Mouse (Mus musculus): Measurements from ENCODE around the gene Jak3. TPM values are rescaled to one million over a fixed set of nuclear protein-coding genes. Genes with fewer than 3 reads are reported as not detected.

Jak3 gene
- polyA plus RNA-seq, 1 experiment from 2014 or later = 5.4 TPM

DNA sequence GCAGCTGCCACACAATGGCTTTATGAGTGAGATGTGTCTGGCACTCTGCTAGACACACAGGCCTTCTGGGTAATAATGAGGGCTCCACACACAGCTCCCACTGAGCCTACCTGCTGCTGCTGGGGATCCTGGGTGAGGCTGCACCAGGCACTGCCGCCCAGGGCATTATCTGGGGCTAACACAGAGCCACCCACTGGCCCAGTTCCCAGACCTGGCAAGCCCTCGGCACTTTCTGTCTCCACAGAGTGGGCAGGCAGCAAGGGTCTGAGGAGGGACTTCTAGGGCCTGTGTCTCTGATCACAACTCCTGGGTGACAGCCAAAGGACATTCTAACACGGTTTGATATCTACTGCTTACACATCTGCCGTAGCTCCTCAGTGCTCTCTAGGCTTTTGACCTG is 43.1 kb downstream of the Jak3 start:
- 28% methylated on average over 4 of the region's 4 CpGs for WGBS
- Histone ChIP-seq H3K27ac (ENCODE audit: low read length) (peak overlapping the region; percentile 86), H3K27me3 (ENCODE audit: control insufficient read depth, insufficient read depth, low read depth, low read length) (no peaks in the 10 kb centered on the region), H3K4me2 (ENCODE audit: low read length) (peak overlapping the region; percentile 42; the same call in 1 of the 2 replicates), H3K4me1 (ENCODE audit: control insufficient read depth, insufficient read depth, low read length) (peaks cover 51% of the 10 kb centered on the region), H3K36me3 (ENCODE audit: control insufficient read depth, insufficient read depth, low read length) (peaks cover 7% of the 10 kb centered on the region; the same call in 1 of the 2 replicates), H3K9ac (ENCODE audit: low read depth, low read length) (peak overlapping the region; percentile 13; the same call in 1 of the 2 replicates), H3K9me3 (replicated peaks; ENCODE audit: control insufficient read depth, low read length, poor library complexity, severe bottlenecking) (no peaks in the 10 kb centered on the region), H3K4me3 (ENCODE audit: low read depth, low read length) (no peak overlapping the region)
- peak; percentile 16 for ATAC-seq

DNA sequence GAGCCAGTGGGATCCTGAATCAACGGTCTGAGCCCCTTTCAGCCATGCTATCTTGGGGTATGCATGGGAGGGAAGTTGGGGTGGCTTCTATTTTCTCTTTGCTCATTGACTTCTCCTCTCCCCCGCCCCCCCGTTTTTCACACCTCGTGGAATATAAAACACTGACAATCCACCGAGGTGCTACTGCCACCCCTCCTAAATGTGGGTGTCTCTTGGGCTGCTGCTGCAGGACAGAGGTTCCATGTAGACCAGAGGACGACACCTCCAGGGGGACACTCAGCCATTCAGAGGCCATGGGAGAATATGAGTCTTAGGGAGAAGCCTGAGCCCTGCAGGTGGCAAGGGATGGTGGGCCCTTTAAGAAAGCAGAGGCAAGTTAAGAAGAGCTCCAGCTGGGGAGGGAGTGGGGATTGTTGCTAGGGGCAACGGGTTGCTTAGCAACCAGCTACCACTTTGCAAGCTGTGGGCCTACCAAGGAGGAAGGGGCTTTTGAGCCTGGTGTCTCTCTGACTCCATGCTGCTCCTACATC is 43.9 kb downstream of the Jak3 start:
- Histone ChIP-seq H3K4me2 (ENCODE audit: low read length) (peak overlapping the region; percentile 42), H3K9ac (ENCODE audit: low read depth, low read length) (peak overlapping the region; percentile 45), H3K4me1 (ENCODE audit: control insufficient read depth, insufficient read depth, low read length) (peaks cover 54% of the 10 kb centered on the region), H3K9me3 (replicated peaks; ENCODE audit: control insufficient read depth, low read length, poor library complexity, severe bottlenecking) (no peaks in the 10 kb centered on the region), H3K27ac (ENCODE audit: low read length) (peak overlapping the region; percentile 86), H3K4me3 (ENCODE audit: low read depth, low read length) (0 out of 2 replicates have a peak overlapping the region, but pooled peaks have one; percentile 0), H3K36me3 (ENCODE audit: control insufficient read depth, insufficient read depth, low read length) (peaks cover 7% of the 10 kb centered on the region; the same call in 1 of the 2 replicates), H3K27me3 (ENCODE audit: control insufficient read depth, insufficient read depth, low read depth, low read length) (no peaks in the 10 kb centered on the region)
- 20% methylated on average over 7 of the region's 7 CpGs for WGBS
- peak; percentile 75 for ATAC-seq

DNA sequence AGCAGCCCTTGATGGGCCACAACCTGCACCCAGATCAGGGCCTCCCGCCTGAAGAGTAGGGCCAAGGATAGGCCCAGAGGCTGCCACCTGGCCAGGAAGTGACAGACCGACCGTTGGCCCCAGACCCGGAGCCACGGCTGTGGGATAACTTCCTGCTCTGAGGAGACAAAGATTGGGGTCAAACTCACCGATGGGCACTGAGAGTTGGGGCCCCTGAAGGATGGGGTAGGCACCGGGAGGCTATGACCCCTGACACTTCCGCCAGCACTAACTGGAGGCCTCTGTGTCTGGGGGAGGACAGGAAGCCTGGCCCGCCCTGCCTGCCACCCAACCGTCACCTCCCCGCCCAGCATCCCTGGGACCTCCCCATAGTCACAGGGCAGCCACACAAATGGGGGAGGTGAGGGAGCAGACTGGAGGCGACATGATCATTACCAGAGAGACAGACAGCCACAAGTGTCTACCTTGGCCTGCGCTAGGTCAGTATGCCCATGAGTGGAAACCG is 47.0 kb downstream of the Jak3 start:
- Histone ChIP-seq H3K4me2 (ENCODE audit: low read length) (no peak overlapping the region), H3K27me3 (ENCODE audit: control insufficient read depth, insufficient read depth, low read depth, low read length) (no peaks in the 10 kb centered on the region), H3K9ac (ENCODE audit: low read depth, low read length) (no peak overlapping the region), H3K36me3 (ENCODE audit: control insufficient read depth, insufficient read depth, low read length) (no peaks in the 10 kb centered on the region), H3K4me1 (ENCODE audit: control insufficient read depth, insufficient read depth, low read length) (peaks cover 58% of the 10 kb centered on the region), H3K27ac (ENCODE audit: low read length) (no peak overlapping the region), H3K9me3 (replicated peaks; ENCODE audit: control insufficient read depth, low read length, poor library complexity, severe bottlenecking) (no peaks in the 10 kb centered on the region), H3K4me3 (ENCODE audit: low read depth, low read length) (no peak overlapping the region)
- WGBS = 67% methylated on average over 14 of the region's 14 CpGs
- no peak for ATAC-seq

DNA sequence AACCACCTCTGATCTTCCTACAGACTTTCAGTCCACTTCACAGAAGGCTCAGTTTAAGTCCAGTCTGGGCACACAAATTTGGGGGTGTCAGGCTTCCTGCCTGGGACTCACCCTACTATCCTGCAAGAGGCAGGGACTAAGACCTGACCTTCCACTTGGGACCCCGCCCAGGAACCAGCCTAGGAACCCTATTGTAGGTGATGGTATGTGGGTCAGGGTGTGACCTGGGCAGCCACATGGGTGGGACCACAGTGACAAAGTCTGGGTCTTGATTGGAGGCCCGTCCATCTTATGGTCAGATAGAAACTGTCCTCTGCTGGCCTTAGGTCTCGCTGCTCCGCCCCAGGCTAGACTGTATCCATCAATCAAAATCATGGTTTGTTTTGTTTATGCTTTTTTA is 48.3 kb downstream of the Jak3 start:
- no peak overlapping the region for H3K27ac ChIP-seq (ENCODE audit: low read length)
- H3K36me3 ChIP-seq (ENCODE audit: control insufficient read depth, insufficient read depth, low read length) = no peaks in the 10 kb centered on the region
- no peak for ATAC-seq
- peaks cover 48% of the 10 kb centered on the region for H3K4me1 ChIP-seq (ENCODE audit: control insufficient read depth, insufficient read depth, low read length)
- H3K4me2 ChIP-seq (ENCODE audit: low read length) = peak overlapping the region; percentile 67
- H3K4me3 ChIP-seq (ENCODE audit: low read depth, low read length) = peak overlapping the region; percentile 88
- WGBS = 73% methylated on average over 4 of the region's 4 CpGs
- H3K27me3 ChIP-seq (ENCODE audit: control insufficient read depth, insufficient read depth, low read depth, low read length) = no peaks in the 10 kb centered on the region
- H3K9ac ChIP-seq (ENCODE audit: low read depth, low read length) = peak overlapping the region; percentile 99; the same call in 1 of the 2 replicates
- no peaks in the 10 kb centered on the region for H3K9me3 ChIP-seq (replicated peaks; ENCODE audit: control insufficient read depth, low read length, poor library complexity, severe bottlenecking)

DNA sequence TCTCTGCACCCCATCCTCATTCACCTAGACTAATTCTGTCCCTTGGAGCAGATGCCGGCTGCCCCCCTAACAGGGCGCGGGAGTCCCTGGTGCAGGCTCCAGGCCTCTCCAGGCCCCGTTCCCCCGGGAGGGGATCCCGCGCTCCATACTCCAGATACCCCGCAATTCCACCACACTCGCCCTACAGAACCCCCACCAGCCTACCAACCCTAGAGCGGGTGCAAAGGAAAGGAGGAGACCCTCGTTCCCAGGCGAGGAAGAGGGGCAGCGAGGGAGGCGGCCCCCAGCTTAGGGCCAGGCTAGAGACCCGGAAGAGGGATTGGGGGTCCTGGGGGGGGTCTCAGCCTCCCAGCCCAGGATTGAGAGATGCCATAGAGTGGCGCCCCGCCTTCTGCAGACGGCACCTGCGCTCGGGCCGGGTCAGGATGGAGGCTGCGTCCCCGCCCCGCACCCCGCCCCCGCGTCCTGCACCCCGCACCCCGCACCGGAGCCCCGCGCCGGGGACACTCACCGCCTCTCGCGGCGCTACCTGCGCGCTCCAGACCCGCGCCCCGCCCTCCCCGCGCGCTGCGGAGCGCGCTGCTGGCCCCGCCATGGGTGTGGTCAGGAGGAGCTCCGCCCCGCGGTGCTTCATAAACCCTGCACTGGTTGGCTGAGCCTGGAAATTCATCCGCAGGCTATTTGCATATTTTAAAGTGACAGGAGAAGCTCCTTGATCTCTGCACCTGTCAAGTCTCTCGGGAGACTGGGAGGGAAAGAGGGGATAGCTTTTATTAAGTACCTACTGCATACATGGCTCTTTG is 49.2 kb downstream of the Jak3 start, which contains the start of gene Fcho1:
TSS of gene Fcho1 (minus strand) at position 595 of the 803 bp plus-strand sequence.
- Histone ChIP-seq H3K4me1 (ENCODE audit: control insufficient read depth, insufficient read depth, low read length) (peaks cover 39% of the 10 kb centered on the region), H3K9me3 (replicated peaks; ENCODE audit: control insufficient read depth, low read length, poor library complexity, severe bottlenecking) (no peaks in the 10 kb centered on the region), H3K27ac (ENCODE audit: low read length) (peak within 1 kb of the TSS; percentile 83), H3K27me3 (ENCODE audit: control insufficient read depth, insufficient read depth, low read depth, low read length) (no peaks in the 10 kb centered on the region), H3K4me2 (ENCODE audit: low read length) (peak within 1 kb of the TSS; percentile 67), H3K4me3 (ENCODE audit: low read depth, low read length) (peak within 1 kb of the TSS; percentile 88), H3K36me3 (ENCODE audit: control insufficient read depth, insufficient read depth, low read length) (no peaks in the 10 kb centered on the region), H3K9ac (ENCODE audit: low read depth, low read length) (peak within 1 kb of the TSS; percentile 99)
- 0% methylated on average over 50 of the region's 54 CpGs for WGBS
- peak; percentile 80 for ATAC-seq

DNA sequence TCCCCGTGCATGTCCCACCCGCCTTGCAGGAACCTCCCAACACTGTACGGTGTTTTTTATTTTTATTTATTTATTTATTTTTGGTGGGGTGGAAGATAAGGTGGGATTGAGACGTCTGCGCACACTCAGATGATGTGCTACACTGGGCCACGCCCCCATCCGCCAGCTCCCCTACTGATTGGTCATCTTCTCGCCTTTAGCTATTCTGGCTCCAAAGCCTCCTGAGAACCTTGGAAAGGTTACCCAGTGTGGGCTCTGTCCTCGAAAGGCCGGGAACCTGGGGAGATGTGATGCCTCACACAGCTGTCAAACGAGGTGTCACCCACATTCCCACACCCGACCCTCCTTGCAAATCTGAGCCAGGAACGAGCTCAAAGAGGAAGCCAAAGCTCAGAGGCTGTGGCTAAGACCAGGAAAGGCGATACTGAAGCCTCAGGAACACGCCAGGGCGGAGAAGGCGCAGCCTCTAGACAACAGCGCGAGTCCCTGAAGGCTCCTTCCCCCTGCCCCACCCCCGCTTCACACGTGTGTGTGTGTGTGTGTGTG is 52.2 kb downstream of the Jak3 start:
- H3K9ac ChIP-seq (ENCODE audit: low read depth, low read length) = peak overlapping the region; percentile 67
- H3K4me3 ChIP-seq (ENCODE audit: low read depth, low read length) = peak overlapping the region; percentile 43
- ATAC-seq = peak; percentile 56
- H3K4me2 ChIP-seq (ENCODE audit: low read length) = peak overlapping the region; percentile 85
- peaks cover 18% of the 10 kb centered on the region for H3K4me1 ChIP-seq (ENCODE audit: control insufficient read depth, insufficient read depth, low read length)
- no peaks in the 10 kb centered on the region for H3K9me3 ChIP-seq (replicated peaks; ENCODE audit: control insufficient read depth, low read length, poor library complexity, severe bottlenecking)
- no peaks in the 10 kb centered on the region for H3K27me3 ChIP-seq (ENCODE audit: control insufficient read depth, insufficient read depth, low read depth, low read length)
- WGBS = 5% methylated on average over 21 of the region's 21 CpGs
- no peaks in the 10 kb centered on the region for H3K36me3 ChIP-seq (ENCODE audit: control insufficient read depth, insufficient read depth, low read length)
- peak overlapping the region; percentile 83 for H3K27ac ChIP-seq (ENCODE audit: low read length)

DNA sequence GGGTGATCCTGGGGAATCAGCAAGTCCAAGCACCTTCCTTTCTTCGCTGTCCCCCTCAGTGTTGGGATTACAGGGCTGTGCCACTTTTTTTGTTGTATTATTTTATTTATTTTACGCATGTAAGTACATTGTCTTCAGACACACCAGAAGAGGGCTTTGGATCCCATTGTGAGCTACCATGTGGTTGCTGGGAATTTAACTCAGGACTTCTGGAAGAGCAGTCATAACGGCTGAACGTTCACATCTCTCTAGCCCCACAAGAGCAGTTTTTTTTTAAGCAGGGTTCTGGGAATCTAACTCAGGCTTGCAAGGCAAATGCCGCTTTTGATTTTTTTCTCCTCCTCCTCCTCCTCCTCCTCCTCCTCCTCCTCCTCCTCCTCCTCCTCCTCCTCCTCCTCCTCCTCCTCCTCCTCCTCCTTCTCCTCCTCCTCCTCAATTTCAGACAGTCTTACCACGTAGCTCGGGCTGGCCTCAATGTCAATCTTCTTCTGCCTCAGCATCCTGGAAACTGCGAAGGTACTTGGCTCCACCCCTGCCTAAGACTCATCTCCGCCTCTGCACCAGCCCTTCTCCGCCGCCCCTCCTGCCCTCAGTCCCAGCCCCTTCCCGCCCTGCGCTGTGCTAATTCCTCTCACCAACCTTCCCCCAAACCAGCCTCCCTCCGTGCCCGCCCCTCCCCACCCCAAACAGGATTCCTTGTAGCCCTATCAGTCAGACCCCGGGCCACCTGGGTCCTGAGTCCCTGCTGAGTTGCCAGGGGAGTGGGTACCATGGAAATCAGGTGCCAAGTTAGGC is 52.9 kb downstream of the Jak3 start:
- Histone ChIP-seq H3K27ac (ENCODE audit: low read length) (peak overlapping the region; percentile 83), H3K4me1 (ENCODE audit: control insufficient read depth, insufficient read depth, low read length) (peaks cover 15% of the 10 kb centered on the region), H3K9me3 (replicated peaks; ENCODE audit: control insufficient read depth, low read length, poor library complexity, severe bottlenecking) (no peaks in the 10 kb centered on the region), H3K9ac (ENCODE audit: low read depth, low read length) (peak overlapping the region; percentile 67), H3K36me3 (ENCODE audit: control insufficient read depth, insufficient read depth, low read length) (no peaks in the 10 kb centered on the region), H3K4me2 (ENCODE audit: low read length) (peak overlapping the region; percentile 85), H3K27me3 (ENCODE audit: control insufficient read depth, insufficient read depth, low read depth, low read length) (no peaks in the 10 kb centered on the region), H3K4me3 (ENCODE audit: low read depth, low read length) (peak overlapping the region; percentile 43)
- peak; percentile 34 for ATAC-seq
- 2% methylated on average over 15 of the region's 16 CpGs for WGBS

DNA sequence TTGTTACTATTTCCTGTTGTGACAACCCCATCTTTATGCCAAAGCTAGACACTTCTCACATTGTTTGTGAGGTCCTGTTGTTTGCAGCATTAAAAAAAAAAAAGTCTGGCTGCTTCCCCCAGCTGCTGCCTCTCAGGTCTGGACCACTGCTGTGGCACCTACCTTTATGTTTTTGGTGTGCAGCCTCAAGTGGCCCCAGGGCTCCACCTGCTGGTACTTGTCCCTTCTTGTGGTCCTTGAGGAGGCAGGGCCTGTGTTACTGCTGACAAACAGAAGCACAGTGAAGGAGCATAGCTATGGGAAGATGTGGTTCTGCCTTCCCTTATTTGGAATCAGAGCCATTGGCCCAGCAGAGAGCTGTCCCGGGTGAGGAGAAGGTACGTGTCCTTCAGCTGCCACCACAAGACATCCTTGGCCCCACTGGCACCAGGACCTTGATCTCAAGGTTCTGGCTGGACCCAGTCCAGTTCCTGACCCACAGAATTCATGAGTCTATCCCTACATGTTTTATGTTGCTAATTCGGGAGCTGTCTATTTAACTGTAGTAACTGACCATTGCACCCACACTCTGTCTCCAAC is 55.6 kb downstream of the Jak3 start:
- H3K9ac ChIP-seq (ENCODE audit: low read depth, low read length) = no peak overlapping the region
- H3K27me3 ChIP-seq (ENCODE audit: control insufficient read depth, insufficient read depth, low read depth, low read length) = no peaks in the 10 kb centered on the region
- H3K4me3 ChIP-seq (ENCODE audit: low read depth, low read length) = no peak overlapping the region
- H3K9me3 ChIP-seq (replicated peaks; ENCODE audit: control insufficient read depth, low read length, poor library complexity, severe bottlenecking) = no peaks in the 10 kb centered on the region
- 49% methylated on average over 3 of the region's 3 CpGs for WGBS
- H3K36me3 ChIP-seq (ENCODE audit: control insufficient read depth, insufficient read depth, low read length) = no peaks in the 10 kb centered on the region
- no peak for ATAC-seq
- no peak overlapping the region for H3K27ac ChIP-seq (ENCODE audit: low read length)
- no peak overlapping the region for H3K4me2 ChIP-seq (ENCODE audit: low read length)
- H3K4me1 ChIP-seq (ENCODE audit: control insufficient read depth, insufficient read depth, low read length) = peaks cover 6% of the 10 kb centered on the region; the same call in 1 of the 2 replicates
